Mouse (Mus musculus) embryonic facial prominence, embryonic 14.5 days (tissue): Measurements from ENCODE around the gene Nadk2. TPM values are rescaled to one million over a fixed set of nuclear protein-coding genes. Genes with fewer than 3 reads are reported as not detected.

ENCODE experiments used
- ATAC-seq: fragments of 200-750 bp; cut with Nextera tagmentation; 2 replicates; pipeline ENCODE4 v1.8.0; 2017; ENCODE audit warnings: low read depth, moderate number of reproducible peaks, moderate TSS enrichment
- DNase-seq: peaks from one replicate; pipeline ENCODE4 v3.0.0-alpha.2; 2015; ENCODE audit warnings: low spot score
- H3K27ac ChIP-seq: fragments of 300-500 bp; sonication (generic); replicated peaks from 2 replicates; pipeline ENCODE4 v1.5.1; 2014; ENCODE audit warnings: low read depth, mild to moderate bottlenecking, low read length, moderate library complexity
- H3K27me3 ChIP-seq: fragments of 300-500 bp; sonication (generic); replicated peaks from 2 replicates; pipeline ENCODE4 v1.6.1; 2014; ENCODE audit warnings: low read length; ENCODE audit not compliant: control insufficient read depth, insufficient read depth
- H3K36me3 ChIP-seq: fragments of 300-500 bp; sonication (generic); 2 replicates; pipeline ENCODE4 v1.6.1; 2014; ENCODE audit warnings: low read length, mixed read lengths; ENCODE audit not compliant: control insufficient read depth, insufficient read depth
- H3K4me1 ChIP-seq: fragments of 300-500 bp; sonication (generic); 2 replicates; pipeline ENCODE4 v1.6.1; 2014; ENCODE audit warnings: antibody characterized with exemption, low read length; ENCODE audit not compliant: control insufficient read depth, insufficient read depth
- H3K4me2 ChIP-seq: fragments of 300-500 bp; sonication (generic); 2 replicates; pipeline ENCODE4 v1.6.1; 2014; ENCODE audit warnings: low read depth, mild to moderate bottlenecking, low read length, moderate library complexity, mixed read lengths
- H3K4me3 ChIP-seq: fragments of 300-500 bp; sonication (generic); 2 replicates; pipeline ENCODE4 v1.5.1; 2014; ENCODE audit warnings: low read depth, mild to moderate bottlenecking, low read length
- H3K9ac ChIP-seq: fragments of 300-500 bp; sonication (generic); 2 replicates; pipeline ENCODE4 v1.6.1; 2014; ENCODE audit warnings: low read depth, mild to moderate bottlenecking, low read length, moderate library complexity, mixed read lengths
- H3K9me3 ChIP-seq: fragments of 300-500 bp; sonication (generic); 2 replicates; pipeline ENCODE4 v1.6.1; 2016; ENCODE audit warnings: low read length; ENCODE audit not compliant: control insufficient read depth
- WGBS: fragments of 180-500 bp; shearing (Covaris S2); extraction: QIAGEN DNeasy Blood & Tissue Kit; methylation state at CpG from one replicate; pipeline ENCODE4 v1.1.7; 2014; 5-methylcytosine and 5-hydroxymethylcytosine counted together
- polyA plus RNA-seq: library from polyadenylated mRNA; unstranded; fragments of >200 nt; fragmentation: Nextera tagmentation; extraction: Ambion mirVana; gene quantifications from 2 replicates; pipeline ENCODE4 v1.2.1, GENCODE M21; 2014

Gene Nadk2
- polyA plus RNA-seq, 1 experiment from 2014 or later, result 26.6 TPM

- Histone ChIP-seq H3K27me3 (no peaks in the 10 kb centered on the region), H3K4me1 (0 out of 2 replicates have a peak, but pooled peaks cover 5% of the 10 kb centered on the region), H3K27ac (no peak overlapping the region), H3K4me2 (peak overlapping the region; percentile 21), H3K9ac (no peak overlapping the region), H3K9me3 (no peaks in the 10 kb centered on the region), H3K36me3 (peaks cover 56% of the 10 kb centered on the region), H3K4me3 (no peak overlapping the region)
- ATAC-seq (peak; percentile 34; the same call in 1 of the 2 replicates), DNase-seq (no peak)
- 66% methylated on average over 11 of the region's 11 CpGs for WGBS
These were observed 22.7 kb downstream of the Nadk2 start for GRCm38 (mm10) chr15:9093598-9094365.

DNA sequence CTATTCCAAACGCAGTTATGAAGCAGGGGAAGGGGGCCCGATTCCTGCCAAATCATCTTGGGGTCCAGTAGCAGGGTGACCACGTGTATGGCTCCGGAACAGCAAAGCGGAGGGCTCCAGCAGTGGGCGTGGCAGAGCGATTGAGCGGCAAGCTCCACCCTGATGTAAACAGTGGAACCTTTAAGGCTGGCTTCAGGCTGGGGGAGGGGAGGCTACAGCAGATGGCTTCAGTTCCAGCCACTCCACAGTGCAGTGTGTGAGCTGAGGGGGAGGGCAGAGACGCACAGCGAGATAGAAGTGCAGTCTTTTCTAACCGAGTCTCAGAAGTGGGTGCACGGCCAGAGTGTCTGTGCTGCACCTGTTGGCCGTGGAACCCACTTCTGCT, 23.3 kb downstream of the Nadk2 start:
- Histone ChIP-seq H3K36me3 (peaks cover 58% of the 10 kb centered on the region), H3K27ac (no peak overlapping the region), H3K4me3 (no peak overlapping the region), H3K27me3 (no peaks in the 10 kb centered on the region), H3K4me2 (peak overlapping the region; percentile 21), H3K4me1 (0 out of 2 replicates have a peak, but pooled peaks cover 5% of the 10 kb centered on the region), H3K9ac (0 out of 2 replicates have a peak overlapping the region, but pooled peaks have one; percentile 20), H3K9me3 (no peaks in the 10 kb centered on the region)
- ATAC-seq, result peak; percentile 89
- 11% methylated on average over 13 of the region's 13 CpGs for WGBS
- DNase-seq, result peak; percentile 68

GRCm38 (mm10) chr15:9096865-9097264, 25.8 kb downstream of the Nadk2 start:
- ATAC-seq (no peak), DNase-seq (no peak)
- no peaks in the 10 kb centered on the region for H3K9me3 ChIP-seq
- 0 out of 2 replicates have a peak, but pooled peaks cover 5% of the 10 kb centered on the region for H3K4me1 ChIP-seq
- H3K36me3 ChIP-seq, result peaks cover 65% of the 10 kb centered on the region
- H3K27ac ChIP-seq, result no peak overlapping the region
- H3K4me3 ChIP-seq, result no peak overlapping the region
- H3K4me2 ChIP-seq, result no peak overlapping the region
- H3K27me3 ChIP-seq, result no peaks in the 10 kb centered on the region
- 90% methylated on average over 4 of the region's 4 CpGs for WGBS
- no peak overlapping the region for H3K9ac ChIP-seq

GRCm38 (mm10) chr15:9100446-9101077, 29.5 kb downstream of the Nadk2 start:
- Histone ChIP-seq H3K4me2 (no peak overlapping the region), H3K9ac (no peak overlapping the region), H3K9me3 (no peaks in the 10 kb centered on the region), H3K4me3 (no peak overlapping the region), H3K36me3 (peaks cover 77% of the 10 kb centered on the region), H3K27ac (no peak overlapping the region), H3K4me1 (no peaks in the 10 kb centered on the region), H3K27me3 (no peaks in the 10 kb centered on the region)
- DNase-seq (no peak), ATAC-seq (no peak)
- 95% methylated on average over 10 of the region's 10 CpGs for WGBS

GRCm38 (mm10) chr15:9106303-9107074, 35.4 kb downstream of the Nadk2 start:
- H3K4me3 ChIP-seq, result no peak overlapping the region
- no peaks in the 10 kb centered on the region for H3K4me1 ChIP-seq
- no peak overlapping the region for H3K27ac ChIP-seq
- H3K4me2 ChIP-seq, result no peak overlapping the region
- no peak for ATAC-seq
- H3K9me3 ChIP-seq, result no peaks in the 10 kb centered on the region
- no peaks in the 10 kb centered on the region for H3K27me3 ChIP-seq
- WGBS, result 90% methylated on average over 13 of the region's 13 CpGs
- no peak for DNase-seq
- no peak overlapping the region for H3K9ac ChIP-seq
- peaks cover 66% of the 10 kb centered on the region for H3K36me3 ChIP-seq

- Histone ChIP-seq H3K4me2 (no peak overlapping the region), H3K4me1 (no peaks in the 10 kb centered on the region), H3K9ac (no peak overlapping the region), H3K27ac (no peak overlapping the region), H3K4me3 (no peak overlapping the region), H3K36me3 (peaks cover 72% of the 10 kb centered on the region), H3K27me3 (no peaks in the 10 kb centered on the region), H3K9me3 (no peaks in the 10 kb centered on the region)
- DNase-seq, result peak; percentile 20
- 79% methylated on average over 6 of the region's 6 CpGs for WGBS
- ATAC-seq, result peak; percentile 69; the same call in 1 of the 2 replicates
These were observed 39.7 kb downstream of the Nadk2 start for GRCm38 (mm10) chr15:9110526-9111347.

GRCm38 (mm10) chr15:9111648-9112047, 40.6 kb downstream of the Nadk2 start:
- Histone ChIP-seq H3K27me3 (no peaks in the 10 kb centered on the region), H3K4me3 (no peak overlapping the region), H3K27ac (no peak overlapping the region), H3K36me3 (peaks cover 76% of the 10 kb centered on the region), H3K9ac (no peak overlapping the region), H3K4me1 (no peaks in the 10 kb centered on the region), H3K4me2 (no peak overlapping the region), H3K9me3 (no peaks in the 10 kb centered on the region)
- ATAC-seq (no peak), DNase-seq (no peak)
- 80% methylated on average over 3 of the region's 3 CpGs for WGBS

DNA sequence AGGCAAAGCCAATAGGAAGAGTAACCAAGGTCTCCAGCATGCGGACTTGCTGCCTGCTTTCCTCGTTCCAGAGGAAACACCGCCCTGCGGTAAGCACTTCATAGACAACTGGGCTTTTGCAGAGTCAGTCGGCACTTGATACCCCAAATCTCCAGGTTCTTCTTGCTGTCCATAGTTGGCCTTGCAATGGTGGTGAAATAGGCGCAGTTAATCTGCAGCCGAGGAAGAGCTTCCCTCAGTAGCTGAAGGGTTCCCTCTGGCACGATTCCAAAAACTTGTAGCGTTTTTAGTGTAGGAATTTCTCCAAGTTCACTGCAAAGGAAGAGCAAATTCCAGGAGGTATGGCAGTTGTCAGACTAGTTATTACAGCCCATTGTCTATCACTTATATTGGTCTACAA, 42.5 kb downstream of the Nadk2 start:
- Histone ChIP-seq H3K36me3 (peaks cover 81% of the 10 kb centered on the region), H3K27me3 (no peaks in the 10 kb centered on the region), H3K4me1 (no peaks in the 10 kb centered on the region), H3K9ac (no peak overlapping the region), H3K27ac (no peak overlapping the region), H3K9me3 (no peaks in the 10 kb centered on the region), H3K4me2 (no peak overlapping the region), H3K4me3 (no peak overlapping the region)
- no peak for ATAC-seq
- 69% methylated on average over 9 of the region's 9 CpGs for WGBS
- peak; percentile 33 for DNase-seq
